Mouse (Mus musculus) CH12.LX (cell line): Measurements from ENCODE around the gene Aldh5a1. TPM values are rescaled to one million over a fixed set of nuclear protein-coding genes. Genes with fewer than 3 reads are reported as not detected.

ENCODE experiments used
- DNase-seq: peaks from one replicate; pipeline ENCODE4 v3.0.0-alpha.2; 2013; ENCODE audit errors: extremely low read depth
- H3K27ac ChIP-seq: 2 replicates; pipeline ENCODE4 v1.5.1; 2012; ENCODE audit warnings: low read depth, mild to moderate bottlenecking, control low read depth, moderate library complexity; ENCODE audit not compliant: insufficient read depth
- H3K27me3 ChIP-seq: replicated peaks from 2 replicates; pipeline ENCODE3; 2012; ENCODE audit warnings: inconsistent platforms
- H3K36me3 ChIP-seq, 2 experiments: replicated peaks in 1 of 2; 2 replicates each; pipeline versions ENCODE3 to v1.6.1; 2012; ENCODE audit warnings: inconsistent platforms in 1 of 2, low read length in 1 of 2, mild to moderate bottlenecking in 1 of 2, mixed read lengths in 1 of 2, moderate library complexity in 1 of 2; ENCODE audit not compliant: control insufficient read depth in 1 of 2, insufficient read depth in 1 of 2
- H3K4me1 ChIP-seq, 2 experiments: 2 replicates each; pipeline ENCODE4 v1.6.1; 2012; ENCODE audit warnings: inconsistent platforms in 1 of 2, moderate library complexity in 1 of 2; ENCODE audit not compliant: insufficient read depth in 2 of 2, control insufficient read depth in 1 of 2
- H3K4me2 ChIP-seq: 2 replicates; pipeline ENCODE4 v1.6.1; 2012; ENCODE audit warnings: low read depth, mild to moderate bottlenecking, control low read depth; ENCODE audit not compliant: poor library complexity, insufficient read depth, severe bottlenecking
- H3K4me3 ChIP-seq, 3 experiments: fragments of 150-350 bp in 1 of 3; sonication (generic) in 1 of 3; replicated peaks in 1 of 3; 2 replicates each; pipeline versions ENCODE3 to v1.5.1; 2011 to 2012; ENCODE audit warnings: low read depth in 2 of 3, low read length in 2 of 3, mild to moderate bottlenecking in 2 of 3, moderate library complexity in 2 of 3, control low read depth in 1 of 3, improper control_type of control experiment in 1 of 3, inconsistent platforms in 1 of 3, mixed read lengths in 1 of 3; ENCODE audit not compliant: poor library complexity in 1 of 3
- H3K79me2 ChIP-seq: replicated peaks from 2 replicates; pipeline ENCODE4 v1.6.1; 2012; ENCODE audit warnings: mild to moderate bottlenecking, moderate library complexity; ENCODE audit not compliant: control insufficient read depth, poor library complexity, insufficient read depth, severe bottlenecking; ENCODE audit errors: extremely low read depth
- H3K9ac ChIP-seq: 2 replicates; pipeline ENCODE4 v1.6.1; 2012; ENCODE audit warnings: low read depth, mild to moderate bottlenecking, control low read depth, moderate library complexity; ENCODE audit not compliant: insufficient read depth
- H3K9me3 ChIP-seq: replicated peaks from 2 replicates; pipeline ENCODE3; 2012; ENCODE audit warnings: low read length, inconsistent platforms, mixed read lengths
- BHLHE40 ChIP-seq: IDR thresholded peaks from 2 replicates; pipeline ENCODE4 v1.6.1; 2011; ENCODE audit warnings: mild to moderate bottlenecking, low read depth, low read length, improper control_type of control experiment
- CHD2 ChIP-seq: IDR thresholded peaks from 2 replicates; pipeline ENCODE4 v1.6.1; 2011; ENCODE audit warnings: low read length, improper control_type of control experiment
- CTCF ChIP-seq, 2 experiments: IDR thresholded peaks in 1 of 2; conservative IDR thresholded peaks in 1 of 2; 2 replicates each; pipeline ENCODE4 v1.5.1; 2011 to 2012; ENCODE audit warnings: low read depth in 2 of 2, low read length in 2 of 2, improper control_type of control experiment in 1 of 2, inconsistent platforms in 1 of 2, mild to moderate bottlenecking in 1 of 2, moderate library complexity in 1 of 2
- E2F4 ChIP-seq: IDR thresholded peaks from 2 replicates; pipeline ENCODE4 v1.6.1; 2011; ENCODE audit warnings: low read depth, low read length, improper control_type of control experiment; ENCODE audit not compliant: insufficient replicate concordance
- GABPA ChIP-seq: IDR thresholded peaks from 2 replicates; pipeline ENCODE4 v1.6.1; 2012; ENCODE audit warnings: low read depth, low read length, improper control_type of control experiment, inconsistent platforms; ENCODE audit not compliant: insufficient replicate concordance
- IRF4 ChIP-seq: IDR thresholded peaks from 2 replicates; pipeline ENCODE4 v1.6.1; 2014; ENCODE audit warnings: low read depth, mild to moderate bottlenecking, inconsistent platforms, low read length, improper control_type of control experiment
- JUN ChIP-seq: IDR thresholded peaks from 2 replicates; pipeline ENCODE4 v1.6.1; 2011; ENCODE audit warnings: low read depth, mild to moderate bottlenecking, low read length, improper control_type of control experiment, moderate library complexity; ENCODE audit not compliant: insufficient read depth
- KAT2A ChIP-seq: IDR thresholded peaks from 2 replicates; pipeline ENCODE4 v1.6.1; 2012; ENCODE audit warnings: low read length, improper control_type of control experiment, inconsistent platforms; ENCODE audit not compliant: insufficient replicate concordance
- MAX ChIP-seq: IDR thresholded peaks from 2 replicates; pipeline ENCODE4 v1.6.1; 2011; ENCODE audit warnings: low read length, improper control_type of control experiment
- MEF2A ChIP-seq: IDR thresholded peaks from 2 replicates; pipeline ENCODE4 v1.6.1; 2014; ENCODE audit warnings: low read depth, mild to moderate bottlenecking, inconsistent platforms, low read length, improper control_type of control experiment, borderline replicate concordance
- MYC ChIP-seq: IDR thresholded peaks from 2 replicates; pipeline ENCODE4 v1.6.1; 2011; ENCODE audit warnings: low read depth, mild to moderate bottlenecking, improper control_type of control experiment, low read length
- NRF1 ChIP-seq: IDR thresholded peaks from 2 replicates; pipeline ENCODE4 v1.6.1; 2014; ENCODE audit warnings: low read depth, mild to moderate bottlenecking, inconsistent platforms, low read length, improper control_type of control experiment, moderate library complexity
- PAX5 ChIP-seq: IDR thresholded peaks from 2 replicates; pipeline ENCODE4 v1.6.1; 2012; ENCODE audit warnings: low read length, inconsistent platforms, mixed read lengths
- POLR2A ChIP-seq: IDR thresholded peaks from 2 replicates; pipeline ENCODE4 v1.6.1; 2011; ENCODE audit warnings: low read depth, mild to moderate bottlenecking, improper control_type of control experiment, low read length
- RAD21 ChIP-seq: IDR thresholded peaks from 2 replicates; pipeline ENCODE4 v1.6.1; 2011; ENCODE audit warnings: low read depth, mild to moderate bottlenecking, low read length, improper control_type of control experiment, moderate library complexity
- RCOR1 ChIP-seq: conservative IDR thresholded peaks from 2 replicates; pipeline ENCODE4 v1.6.1; 2012; ENCODE audit warnings: low read depth, mild to moderate bottlenecking, inconsistent platforms, low read length, improper control_type of control experiment
- SIN3A ChIP-seq: IDR thresholded peaks from 2 replicates; pipeline ENCODE4 v1.6.1; 2012; ENCODE audit warnings: low read length, improper control_type of control experiment, inconsistent platforms
- SMC3 ChIP-seq: IDR thresholded peaks from 2 replicates; pipeline ENCODE4 v1.6.1; 2011; ENCODE audit warnings: low read depth, low read length, improper control_type of control experiment
- TBP ChIP-seq: conservative IDR thresholded peaks from 2 replicates; pipeline ENCODE4 v1.6.1; 2011; ENCODE audit warnings: low read depth, low read length, improper control_type of control experiment
- UBTF ChIP-seq: IDR thresholded peaks from 2 replicates; pipeline ENCODE4 v1.6.1; 2012; ENCODE audit warnings: low read depth, mild to moderate bottlenecking, inconsistent platforms, low read length, improper control_type of control experiment, moderate library complexity
- USF2 ChIP-seq: conservative IDR thresholded peaks from 2 replicates; pipeline ENCODE4 v1.6.1; 2011; ENCODE audit warnings: low read depth, low read length, improper control_type of control experiment
- ZNF384 ChIP-seq: IDR thresholded peaks from 2 replicates; pipeline ENCODE4 v1.6.1; 2012; ENCODE audit warnings: low read depth, low read length, improper control_type of control experiment, inconsistent platforms
- dilution Hi-C: fragments of 300-500 bp; cut with MboI; formaldehyde crosslinking; loops from 2 replicates; pipeline ENCODE4 v1.14.3; 2020; ENCODE audit warnings: low sequenced_read_pairs; ENCODE audit not compliant: extremely low pct_unique_long_range_greater_than_20kb, extremely low pct_ligation_motif_present
- in situ Hi-C: fragments of 300-500 bp; cut with MboI; formaldehyde crosslinking; loops from 3 replicates; pipeline ENCODE4 v1.14.3; 2019; ENCODE audit warnings: low sequenced_read_pairs, low pct_ligation_motif_present, low pct_unique_long_range_greater_than_20kb, mixed read lengths
- polyA plus RNA-seq: library from polyadenylated mRNA; unstranded; fragments of >175 nt; gene quantifications from 2 replicates; pipeline ENCODE4 v1.2.1, GENCODE M21; 2012; ENCODE audit warnings: low read depth; ENCODE audit not compliant: insufficient read length
- total RNA-seq, 2 experiments: library from RNA; depleted of rRNA; stranded (reverse); fragments of 300-350 nt in 1 of 2; fragments of >200 nt in 1 of 2; gene quantifications; 2 replicates each; pipeline ENCODE4 v1.2.3; 2012 to 2014

Aldh5a1 gene
- total and polyA plus RNA-seq, 3 experiments, result 0.36 to 2.4 (median 1.3) TPM

- Histone ChIP-seq H3K4me3 (no peak overlapping the region), H3K79me2 (no peaks in the 10 kb centered on the region), H3K9ac (no peak overlapping the region), H3K36me3 (no peaks in the 10 kb centered on the region), H3K9me3 (no peaks in the 10 kb centered on the region), H3K27me3 (no peaks in the 10 kb centered on the region), H3K4me1 (peaks cover 13 to 17% of the 10 kb centered on the region in 2 experiments; a peak in 3 of 4 replicates), H3K27ac (no peak overlapping the region), H3K4me2 (peak overlapping the region; percentile 50; the same call in 1 of the 2 replicates)
- TF ChIP-seq MEF2A, result no peak
- TF ChIP-seq MAX, result no peak
- no peak for TF ChIP-seq IRF4
- no peak for TF ChIP-seq USF2
- no peak for TF ChIP-seq TBP
- no peak for TF ChIP-seq MYC
- no peak for TF ChIP-seq JUN
- no peak for TF ChIP-seq KAT2A
- no peak for TF ChIP-seq GABPA
- no peak for TF ChIP-seq BHLHE40
- no peak for TF ChIP-seq POLR2A
- TF ChIP-seq PAX5, result no peak
- no peak for TF ChIP-seq NRF1
- no peak for TF ChIP-seq CHD2
- TF ChIP-seq SIN3A, result no peak
- no peak for TF ChIP-seq RAD21
- no peak for TF ChIP-seq RCOR1
- dilution Hi-C loops (no loop called here), in situ Hi-C loops (no loop called here)
- peak; percentile 19 for DNase-seq
Observed at GRCm38 (mm10) chr13:24866430-24867402, 70.7 kb downstream of the Aldh5a1 start.

- H3K9me3 ChIP-seq, result no peaks in the 10 kb centered on the region
- DNase-seq, result peak; percentile 72
- H3K36me3 ChIP-seq, result no peaks in the 10 kb centered on the region
- no peaks in the 10 kb centered on the region for H3K79me2 ChIP-seq
- dilution Hi-C loops, result no loop called here
- H3K27ac ChIP-seq, result no peak overlapping the region
- peaks cover 16 to 17% of the 10 kb centered on the region in 2 experiments; a peak in 3 of 4 replicates for H3K4me1 ChIP-seq
- no peaks in the 10 kb centered on the region for H3K27me3 ChIP-seq
- H3K4me3 ChIP-seq, result no peak overlapping the region
- in situ Hi-C loops, result no loop called here
- H3K4me2 ChIP-seq, result no peak overlapping the region
- H3K9ac ChIP-seq, result no peak overlapping the region
- peak; percentile 39; the same call in 1 of the 2 replicates for TF ChIP-seq SMC3
- no peak for TF ChIP-seq PAX5
- TF ChIP-seq UBTF, result no peak
- TF ChIP-seq CTCF (conservative IDR thresholded peaks at IDR 0.05 in 1 of 2, IDR thresholded peaks at IDR 0.05 in 1 of 2; ENCODE audit: low read depth in 2 of 2, low read length in 2 of 2), result peak; percentile 58 to 69
- TF ChIP-seq ZNF384, result no peak
- no peak for TF ChIP-seq E2F4
- peak; percentile 40 for TF ChIP-seq RAD21
Observed at GRCm38 (mm10) chr13:24862520-24862919, 74.9 kb downstream of the Aldh5a1 start.
